Comparison of ENCODE assay signal across 25 mouse cellular contexts in genomic region chr15:82382441-82382840, GRCm38 (mm10). TPM values are rescaled to one million over a fixed set of nuclear protein-coding genes. Genes with fewer than 3 reads are reported as not detected.
"Had no signal": no experiment of that assay in that cellular context is flagged by ENCODE, and none has a peak within 500 bp of the region (broad histone marks: within the 10 kb centered on the region; RNA-seq: fewer than 3 reads in every experiment).

No protein-coding gene starts in this region.

- H3K27me3 ChIP-seq: neural tube, embryonic 13.5 days; neural tube, embryonic 15.5 days; stomach, embryonic 15.5 days had no signal

- H3K9ac ChIP-seq: neural tube, embryonic 13.5 days; neural tube, embryonic 15.5 days; stomach, embryonic 15.5 days had no signal

- H3K4me3 ChIP-seq: neural tube, embryonic 13.5 days; neural tube, embryonic 15.5 days; stomach, embryonic 15.5 days had no signal

- H3K36me3 ChIP-seq: neural tube, embryonic 13.5 days; neural tube, embryonic 15.5 days; stomach, embryonic 15.5 days had no signal

- DNase-seq: retina, postnatal 1 day; right cerebral cortex, adult 18-20 months; right cerebral cortex, postnatal 14 days; right cerebral cortex, postnatal 25 days; right cerebral cortex, postnatal 4 days; spleen, adult 18-20 months; thymus, adult 18-20 months; thymus, adult 2 months; thymus, postnatal 14 days; thymus, postnatal 25 days; thymus, postnatal 36 days; thymus, postnatal 4 days had no signal

- H3K9me3 ChIP-seq: neural tube, embryonic 13.5 days; neural tube, embryonic 15.5 days; stomach, embryonic 15.5 days had no signal

- H3K4me2 ChIP-seq: neural tube, embryonic 13.5 days; neural tube, embryonic 15.5 days; stomach, embryonic 15.5 days had no signal

- H3K27ac ChIP-seq: neural tube, embryonic 13.5 days; neural tube, embryonic 15.5 days; stomach, embryonic 15.5 days; stomach, postnatal 0 days had no signal

RNA-seq across cellular contexts. Expression of gene Cyp2d11, which starts 11.4 kb away (rescaled TPM):
- total RNA-seq: neutrophil, adult 5-6 weeks had no signal
- polyA plus RNA-seq: neural tube, embryonic 13.5 days; neural tube, embryonic 14.5 days; neural tube, embryonic 15.5 days; small intestine, adult 2 months; spleen, adult 2 months; stomach, embryonic 14.5 days; stomach, embryonic 15.5 days; stomach, embryonic 16.5 days; stomach, postnatal 0 days; testis, adult 2 months; thymus, adult 2 months; thymus, postnatal 0 days; urinary bladder, adult 2 months had no signal

RNA-seq across cellular contexts. Expression of gene Cyp2d10, which starts 24.6 kb away (rescaled TPM):
- total RNA-seq: neutrophil, adult 5-6 weeks had no signal
- polyA plus RNA-seq: neural tube, embryonic 13.5 days; neural tube, embryonic 14.5 days; neural tube, embryonic 15.5 days; stomach, embryonic 14.5 days; testis, adult 2 months; thymus, postnatal 0 days; urinary bladder, adult 2 months had no signal
